Mouse (Mus musculus): ENCODE results near the gene Ehbp1. TPM values are rescaled to one million over a fixed set of nuclear protein-coding genes. Genes with fewer than 3 reads are reported as not detected.

Gene Ehbp1
- total RNA-seq, 1 experiment from 2014 or later = 2.1 TPM

- ATAC-seq (ENCODE audit: extremely low read depth, insufficient number of reproducible peaks, low FRiP score, poor library complexity, severe bottlenecking) = no peak
Observed at GRCm38 (mm10) chr11:22206191-22206590, 135.9 kb downstream of the Ehbp1 start.

GRCm38 (mm10) chr11:22203413-22203812, 138.7 kb downstream of the Ehbp1 start:
- ATAC-seq (ENCODE audit: extremely low read depth, insufficient number of reproducible peaks, low FRiP score, poor library complexity, severe bottlenecking) = no peak

- no peak for ATAC-seq (ENCODE audit: extremely low read depth, insufficient number of reproducible peaks, low FRiP score, poor library complexity, severe bottlenecking)
Observed at GRCm38 (mm10) chr11:22201125-22201524, 141.0 kb downstream of the Ehbp1 start.

- no peak for ATAC-seq (ENCODE audit: extremely low read depth, insufficient number of reproducible peaks, low FRiP score, poor library complexity, severe bottlenecking)
Observed at GRCm38 (mm10) chr11:22199881-22200280, 142.2 kb downstream of the Ehbp1 start.

- ATAC-seq (ENCODE audit: extremely low read depth, insufficient number of reproducible peaks, low FRiP score, poor library complexity, severe bottlenecking) = no peak
Observed at GRCm38 (mm10) chr11:22198406-22198805, 143.7 kb downstream of the Ehbp1 start.

GRCm38 (mm10) chr11:22197935-22198334, 144.2 kb downstream of the Ehbp1 start:
- ATAC-seq (ENCODE audit: extremely low read depth, insufficient number of reproducible peaks, low FRiP score, poor library complexity, severe bottlenecking) = no peak

- no peak for ATAC-seq (ENCODE audit: extremely low read depth, insufficient number of reproducible peaks, low FRiP score, poor library complexity, severe bottlenecking)
Observed at GRCm38 (mm10) chr11:22196776-22197175, 145.3 kb downstream of the Ehbp1 start.

GRCm38 (mm10) chr11:22194607-22195006, 147.5 kb downstream of the Ehbp1 start:
- ATAC-seq (ENCODE audit: extremely low read depth, insufficient number of reproducible peaks, low FRiP score, poor library complexity, severe bottlenecking) = no peak

- ATAC-seq (ENCODE audit: extremely low read depth, insufficient number of reproducible peaks, low FRiP score, poor library complexity, severe bottlenecking) = no peak
Observed at GRCm38 (mm10) chr11:22190576-22190975, 151.5 kb downstream of the Ehbp1 start.

GRCm38 (mm10) chr11:22189970-22190369, 152.1 kb downstream of the Ehbp1 start:
- ATAC-seq (ENCODE audit: extremely low read depth, insufficient number of reproducible peaks, low FRiP score, poor library complexity, severe bottlenecking) = no peak

GRCm38 (mm10) chr11:22181530-22182501, 160.3 kb downstream of the Ehbp1 start:
- no peak for ATAC-seq (ENCODE audit: extremely low read depth, insufficient number of reproducible peaks, low FRiP score, poor library complexity, severe bottlenecking)

- no peak for ATAC-seq (ENCODE audit: extremely low read depth, insufficient number of reproducible peaks, low FRiP score, poor library complexity, severe bottlenecking)
Observed at GRCm38 (mm10) chr11:22180146-22180545, 161.9 kb downstream of the Ehbp1 start.

- ATAC-seq (ENCODE audit: extremely low read depth, insufficient number of reproducible peaks, low FRiP score, poor library complexity, severe bottlenecking) = no peak
Observed at GRCm38 (mm10) chr11:22178569-22178968, 163.5 kb downstream of the Ehbp1 start.

- ATAC-seq (ENCODE audit: extremely low read depth, insufficient number of reproducible peaks, low FRiP score, poor library complexity, severe bottlenecking) = no peak
Observed at GRCm38 (mm10) chr11:22174311-22174710, 167.8 kb downstream of the Ehbp1 start.

GRCm38 (mm10) chr11:22170962-22171638, 171.0 kb downstream of the Ehbp1 start:
- ATAC-seq (ENCODE audit: extremely low read depth, insufficient number of reproducible peaks, low FRiP score, poor library complexity, severe bottlenecking) = no peak

- no peak for ATAC-seq (ENCODE audit: extremely low read depth, insufficient number of reproducible peaks, low FRiP score, poor library complexity, severe bottlenecking)
Observed at GRCm38 (mm10) chr11:22157882-22158281, 184.2 kb downstream of the Ehbp1 start.

- ATAC-seq (ENCODE audit: extremely low read depth, insufficient number of reproducible peaks, low FRiP score, poor library complexity, severe bottlenecking) = no peak
Observed at GRCm38 (mm10) chr11:22156182-22156581, 185.9 kb downstream of the Ehbp1 start.

GRCm38 (mm10) chr11:22155366-22156095, 186.6 kb downstream of the Ehbp1 start:
- no peak for ATAC-seq (ENCODE audit: extremely low read depth, insufficient number of reproducible peaks, low FRiP score, poor library complexity, severe bottlenecking)

- ATAC-seq (ENCODE audit: extremely low read depth, insufficient number of reproducible peaks, low FRiP score, poor library complexity, severe bottlenecking) = no peak
Observed at GRCm38 (mm10) chr11:22154501-22155294, 187.4 kb downstream of the Ehbp1 start.
